Mouse (Mus musculus): ENCODE results near the gene Gm10320. TPM values are rescaled to one million over a fixed set of nuclear protein-coding genes. Genes with fewer than 3 reads are reported as not detected.

Gm10320 gene
- polyA plus RNA-seq, 1 experiment: 1.1 TPM

DNA sequence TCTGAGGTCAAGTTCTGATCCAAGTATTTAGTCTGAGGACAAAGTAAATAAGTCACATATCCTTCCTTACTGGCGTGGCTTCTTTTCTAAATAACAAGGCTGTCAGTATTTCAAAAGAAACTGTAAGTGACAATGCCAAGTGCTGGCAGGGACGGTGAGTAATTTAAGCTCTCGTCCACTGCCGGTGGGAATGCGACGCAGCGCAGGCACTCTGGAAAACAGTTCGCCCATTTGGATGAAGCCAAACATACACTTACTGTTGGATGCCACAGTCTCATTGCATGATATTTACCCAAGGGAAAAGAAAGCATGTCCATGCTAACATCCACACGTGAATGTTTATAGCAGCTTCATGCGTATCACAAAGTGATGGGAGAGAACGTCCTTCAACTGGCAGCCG is 21.5 kb downstream of the Gm10320 start:
- H3K4me1 ChIP-seq (ENCODE audit: control insufficient read depth, insufficient read depth, low read length): no peaks in the 10 kb centered on the region
- no peak overlapping the region for H3K27ac ChIP-seq (ENCODE audit: insufficient read depth, low read depth, low read length)
- TF ChIP-seq POLR2A (IDR thresholded peaks at IDR 0.05; ENCODE audit: low read depth, low read length) (no peak), CTCF (conservative IDR thresholded peaks at IDR 0.05; ENCODE audit: insufficient read depth, insufficient read length, low read depth, low read length) (no peak)
- no peak for DNase-seq
- no peaks in the 10 kb centered on the region for H3K36me3 ChIP-seq (ENCODE audit: control insufficient read depth, insufficient read depth, low read length)
- H3K4me3 ChIP-seq (ENCODE audit: insufficient read depth, low read depth, low read length): no peak overlapping the region
- 59% methylated on average over 12 of the region's 12 CpGs for WGBS
- no peaks in the 10 kb centered on the region; the same call in 1 of the 2 replicates for H3K27me3 ChIP-seq (replicated peaks; ENCODE audit: control insufficient read depth, insufficient read depth, low read length)

DNA sequence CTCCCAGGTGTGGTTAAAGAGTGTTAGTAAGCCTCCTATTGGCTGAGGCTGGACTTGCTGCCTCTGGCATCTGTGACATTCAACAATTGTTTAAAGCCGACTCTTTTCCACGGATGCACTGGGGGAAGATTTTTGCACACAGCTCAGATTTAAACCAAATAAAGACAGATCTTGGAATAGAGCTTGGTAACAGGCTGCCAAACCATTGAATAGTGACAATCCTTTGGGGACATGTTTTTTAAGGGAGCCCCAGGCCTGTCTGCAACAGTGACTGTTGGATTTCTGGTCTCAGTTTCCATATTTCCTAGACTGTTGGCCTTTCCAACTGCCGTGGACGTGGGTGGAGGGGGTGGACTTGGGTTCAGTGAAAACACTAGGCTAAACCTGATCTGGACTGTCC is 21.9 kb downstream of the Gm10320 start:
- TF ChIP-seq POLR2A (IDR thresholded peaks at IDR 0.05; ENCODE audit: low read depth, low read length) (no peak), CTCF (conservative IDR thresholded peaks at IDR 0.05; ENCODE audit: insufficient read depth, insufficient read length, low read depth, low read length) (no peak)
- no peak for DNase-seq

DNA sequence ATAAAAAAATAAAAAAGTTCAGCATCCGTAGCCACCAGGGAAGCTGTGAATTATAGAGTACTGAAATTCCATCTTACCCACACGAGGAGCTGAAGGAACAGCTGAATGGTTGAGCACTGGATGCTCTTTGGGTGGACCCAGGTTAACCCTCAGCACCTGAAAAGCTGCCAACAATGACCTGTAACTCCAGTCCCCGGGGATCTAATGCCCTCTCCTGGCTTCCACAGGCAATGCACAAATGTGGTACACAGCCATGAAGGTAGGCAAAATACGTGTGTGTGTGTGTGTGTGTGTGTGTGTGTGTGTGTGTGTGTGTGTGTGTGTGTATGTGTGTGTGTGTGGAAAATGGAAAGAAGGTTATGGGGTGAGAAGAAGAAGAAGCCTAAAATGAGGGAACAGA is 30.3 kb downstream of the Gm10320 start:
- TF ChIP-seq POLR2A (IDR thresholded peaks at IDR 0.05; ENCODE audit: low read depth, low read length) (no peak), CTCF (conservative IDR thresholded peaks at IDR 0.05; ENCODE audit: insufficient read depth, insufficient read length, low read depth, low read length) (0 out of 2 replicates have a peak, but pooled peaks have one; percentile 20)
- H3K27ac ChIP-seq (ENCODE audit: insufficient read depth, low read depth, low read length): no peak overlapping the region
- H3K36me3 ChIP-seq (ENCODE audit: control insufficient read depth, insufficient read depth, low read length): no peaks in the 10 kb centered on the region
- 63% methylated on average over 4 of the region's 4 CpGs for WGBS
- no peak overlapping the region for H3K4me3 ChIP-seq (ENCODE audit: insufficient read depth, low read depth, low read length)
- H3K27me3 ChIP-seq (replicated peaks; ENCODE audit: control insufficient read depth, insufficient read depth, low read length): no peaks in the 10 kb centered on the region
- no peaks in the 10 kb centered on the region for H3K4me1 ChIP-seq (ENCODE audit: control insufficient read depth, insufficient read depth, low read length)
- DNase-seq: peak; percentile 5

More for the DNA sequence above, 21.9 kb downstream of the Gm10320 start:
- WGBS: 54% methylated on average over 4 of the region's 4 CpGs
- no peaks in the 10 kb centered on the region for H3K36me3 ChIP-seq (ENCODE audit: control insufficient read depth, insufficient read depth, low read length)
- H3K27me3 ChIP-seq (replicated peaks; ENCODE audit: control insufficient read depth, insufficient read depth, low read length): no peaks in the 10 kb centered on the region; the same call in 1 of the 2 replicates
- no peaks in the 10 kb centered on the region for H3K4me1 ChIP-seq (ENCODE audit: control insufficient read depth, insufficient read depth, low read length)
- H3K4me3 ChIP-seq (ENCODE audit: insufficient read depth, low read depth, low read length): no peak overlapping the region
- no peak overlapping the region for H3K27ac ChIP-seq (ENCODE audit: insufficient read depth, low read depth, low read length)

DNA sequence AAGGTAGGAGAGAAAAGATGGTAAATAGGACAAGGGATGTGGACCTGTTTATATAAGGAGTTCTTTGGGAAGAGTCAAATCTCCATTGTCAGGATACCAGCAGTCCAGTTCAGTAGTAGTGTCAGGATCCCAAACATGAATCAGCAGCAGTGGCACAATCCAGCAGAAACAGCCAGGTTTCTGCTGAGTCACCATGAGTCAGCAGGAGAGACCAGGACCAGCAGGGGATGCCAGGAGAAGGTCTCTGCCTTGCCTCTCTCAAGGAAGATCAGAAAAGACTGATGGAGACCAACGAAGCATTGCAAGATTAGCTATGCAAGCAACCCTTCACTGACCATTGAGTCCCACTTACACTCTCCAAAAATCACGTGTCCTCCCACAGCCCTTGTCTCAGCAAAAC is 35.4 kb downstream of the Gm10320 start:
- TF ChIP-seq POLR2A (IDR thresholded peaks at IDR 0.05; ENCODE audit: low read depth, low read length) (no peak), CTCF (conservative IDR thresholded peaks at IDR 0.05; ENCODE audit: insufficient read depth, insufficient read length, low read depth, low read length) (no peak)
- Histone ChIP-seq H3K36me3 (ENCODE audit: control insufficient read depth, insufficient read depth, low read length) (no peaks in the 10 kb centered on the region), H3K4me1 (ENCODE audit: control insufficient read depth, insufficient read depth, low read length) (no peaks in the 10 kb centered on the region), H3K27me3 (replicated peaks; ENCODE audit: control insufficient read depth, insufficient read depth, low read length) (no peaks in the 10 kb centered on the region), H3K27ac (ENCODE audit: insufficient read depth, low read depth, low read length) (no peak overlapping the region), H3K4me3 (ENCODE audit: insufficient read depth, low read depth, low read length) (no peak overlapping the region)
- 60% methylated on average over 2 of the region's 2 CpGs for WGBS
- no peak for DNase-seq

DNA sequence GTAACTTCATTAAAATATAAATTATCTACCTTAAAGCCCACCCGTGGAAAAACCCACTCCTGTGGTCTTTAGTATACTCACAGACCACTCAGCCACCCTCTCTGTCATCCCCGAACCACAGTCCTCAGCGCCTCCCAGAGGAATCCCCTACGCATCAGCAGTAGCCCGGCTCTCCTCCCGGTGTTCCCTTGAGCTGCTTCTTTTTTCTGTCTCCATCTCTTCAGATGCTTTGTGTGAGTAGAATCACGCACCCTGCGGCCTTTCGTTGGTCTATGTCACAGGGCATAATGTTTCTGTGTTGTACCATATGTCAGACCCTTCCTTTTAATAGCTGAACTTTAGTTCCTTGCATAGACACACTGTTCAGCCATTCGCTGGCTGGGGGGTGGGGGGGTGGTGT is 36.2 kb downstream of the Gm10320 start:
- Histone ChIP-seq H3K4me1 (ENCODE audit: control insufficient read depth, insufficient read depth, low read length) (no peaks in the 10 kb centered on the region), H3K27ac (ENCODE audit: insufficient read depth, low read depth, low read length) (no peak overlapping the region), H3K27me3 (replicated peaks; ENCODE audit: control insufficient read depth, insufficient read depth, low read length) (no peaks in the 10 kb centered on the region), H3K36me3 (ENCODE audit: control insufficient read depth, insufficient read depth, low read length) (no peaks in the 10 kb centered on the region), H3K4me3 (ENCODE audit: insufficient read depth, low read depth, low read length) (no peak overlapping the region)
- TF ChIP-seq CTCF (conservative IDR thresholded peaks at IDR 0.05; ENCODE audit: insufficient read depth, insufficient read length, low read depth, low read length) (no peak), POLR2A (IDR thresholded peaks at IDR 0.05; ENCODE audit: low read depth, low read length) (no peak)
- DNase-seq: no peak
- 89% methylated on average over 10 of the region's 10 CpGs for WGBS

DNA sequence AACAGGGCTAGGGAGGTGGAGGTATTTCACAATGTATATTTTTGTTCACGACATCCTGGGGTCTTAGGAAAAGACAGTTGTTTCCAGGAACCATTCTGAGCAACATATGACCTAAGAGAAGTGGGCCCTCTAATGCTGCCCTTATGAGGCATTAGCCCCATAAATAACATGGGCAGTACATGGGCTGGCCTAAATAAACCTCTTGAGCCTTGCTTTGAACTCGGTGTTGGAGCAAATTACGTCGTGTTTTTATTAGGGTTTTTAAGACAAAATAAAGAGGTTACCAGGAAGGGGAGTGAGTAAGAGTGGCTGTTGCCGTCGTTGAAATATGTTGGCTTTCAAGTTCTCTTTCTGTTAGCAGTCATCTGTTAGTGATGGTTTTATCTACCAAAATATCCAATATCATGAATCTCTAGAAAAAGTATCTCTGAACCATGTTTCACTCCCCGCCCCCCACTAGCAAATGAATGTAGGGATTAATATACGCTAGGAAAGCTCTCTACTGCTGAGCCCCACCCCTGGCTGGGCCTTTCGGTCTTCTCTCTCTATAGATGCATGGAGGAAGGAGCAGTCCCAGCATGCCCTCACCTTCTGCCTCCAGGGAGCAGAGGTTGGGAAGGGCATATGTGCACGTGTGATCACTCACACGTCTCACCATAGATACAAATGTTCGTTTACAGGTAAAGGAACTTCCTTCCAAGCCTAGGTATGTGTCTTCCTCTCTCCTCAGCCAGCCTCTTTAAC is 37.4 kb downstream of the Gm10320 start:
- Histone ChIP-seq H3K27me3 (replicated peaks; ENCODE audit: control insufficient read depth, insufficient read depth, low read length) (no peaks in the 10 kb centered on the region), H3K4me3 (ENCODE audit: insufficient read depth, low read depth, low read length) (no peak overlapping the region), H3K4me1 (ENCODE audit: control insufficient read depth, insufficient read depth, low read length) (no peaks in the 10 kb centered on the region), H3K27ac (ENCODE audit: insufficient read depth, low read depth, low read length) (no peak overlapping the region), H3K36me3 (ENCODE audit: control insufficient read depth, insufficient read depth, low read length) (no peaks in the 10 kb centered on the region)
- DNase-seq: no peak
- WGBS: 61% methylated on average over 12 of the region's 12 CpGs
- no peak for TF ChIP-seq POLR2A (IDR thresholded peaks at IDR 0.05; ENCODE audit: low read depth, low read length)
- no peak for TF ChIP-seq CTCF (conservative IDR thresholded peaks at IDR 0.05; ENCODE audit: insufficient read depth, insufficient read length, low read depth, low read length)

DNA sequence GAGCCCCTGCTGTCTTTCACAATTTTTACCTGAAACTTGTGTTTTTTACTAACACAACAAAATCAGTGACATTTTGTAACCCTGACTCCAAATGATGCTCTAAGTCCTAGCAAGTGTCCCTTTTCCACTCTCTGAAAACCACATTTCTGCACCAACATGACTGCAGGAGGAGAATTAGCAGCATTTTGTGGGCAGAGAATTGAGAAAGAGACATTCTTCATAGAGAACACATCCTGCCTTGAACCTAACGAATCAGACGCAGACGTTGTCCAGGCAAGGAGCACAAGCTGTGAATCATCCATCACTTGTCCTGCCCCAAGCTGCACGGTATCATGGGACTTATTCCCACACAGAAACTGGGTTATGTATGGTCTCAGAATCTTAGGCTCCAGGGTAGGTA is 38.7 kb downstream of the Gm10320 start:
- no peak for DNase-seq
- Histone ChIP-seq H3K27ac (ENCODE audit: insufficient read depth, low read depth, low read length) (no peak overlapping the region), H3K27me3 (replicated peaks; ENCODE audit: control insufficient read depth, insufficient read depth, low read length) (no peaks in the 10 kb centered on the region), H3K4me3 (ENCODE audit: insufficient read depth, low read depth, low read length) (no peak overlapping the region), H3K36me3 (ENCODE audit: control insufficient read depth, insufficient read depth, low read length) (no peaks in the 10 kb centered on the region), H3K4me1 (ENCODE audit: control insufficient read depth, insufficient read depth, low read length) (no peaks in the 10 kb centered on the region)
- TF ChIP-seq CTCF (conservative IDR thresholded peaks at IDR 0.05; ENCODE audit: insufficient read depth, insufficient read length, low read depth, low read length) (no peak), POLR2A (IDR thresholded peaks at IDR 0.05; ENCODE audit: low read depth, low read length) (no peak)
- WGBS: 70% methylated on average over 4 of the region's 4 CpGs
